ENCODE assay signal across 7 mouse cellular contexts in genomic region chr4:43478534-43478858, GRCm38 (mm10). TPM values are rescaled to one million over a fixed set of nuclear protein-coding genes. Genes with fewer than 3 reads are reported as not detected.
DNase-seq lines count a peak whose midpoint lies in the region; ATAC-seq and TF ChIP-seq lines count a peak whose summit lies in the region.

No protein-coding gene starts in this region.

- peak overlapping the region; percentile 57 for H3K27ac ChIP-seq in lung, embryonic 16.5 days (ENCODE audit: low read length)
- H3K27ac ChIP-seq in forebrain, embryonic 10.5 days, result peak overlapping the region; percentile 79
- no peak overlapping the region for H3K27ac ChIP-seq in limb, embryonic 12.5 days
- H3K27ac ChIP-seq in olfactory bulb, adult 2 months (ENCODE audit: insufficient read depth, low read depth, low read length), result no peak overlapping the region

- no peak for DNase-seq in lung, postnatal 10 days
- no peak for DNase-seq in forebrain, embryonic 10.5 days (ENCODE audit: extremely low spot score, low spot score)
- no peak for DNase-seq in layer of hippocampus, adult 18-20 months (ENCODE audit: low spot score in 2 of 2)
- DNase-seq in cerebellum, postnatal 4 days (ENCODE audit: low spot score in 2 of 2), result no peak

- WGBS in lung, embryonic 16.5 days, result 52% methylated on average over 8 of the region's 8 CpGs
- WGBS in forebrain, embryonic 10.5 days, result 54% methylated on average over 8 of the region's 8 CpGs
- WGBS in limb, embryonic 12.5 days, result 54% methylated on average over 8 of the region's 8 CpGs
- 50% methylated on average over 8 of the region's 8 CpGs for WGBS in olfactory bulb, adult 2 months

- peak overlapping the region; percentile 62 for H3K4me2 ChIP-seq in lung, embryonic 16.5 days (ENCODE audit: low read depth, low read length)
- H3K4me2 ChIP-seq in limb, embryonic 12.5 days, result peak overlapping the region; percentile 45

- no peaks in the 10 kb centered on the region for H3K36me3 ChIP-seq in lung, embryonic 16.5 days (ENCODE audit: control insufficient read depth, insufficient read depth, low read length)
- no peaks in the 10 kb centered on the region for H3K36me3 ChIP-seq in forebrain, embryonic 10.5 days (replicated peaks)
- H3K36me3 ChIP-seq in limb, embryonic 12.5 days, result no peaks in the 10 kb centered on the region

- H3K27me3 ChIP-seq in lung, embryonic 16.5 days (ENCODE audit: control insufficient read depth, insufficient read depth, low read depth, low read length), result no peaks in the 10 kb centered on the region
- H3K27me3 ChIP-seq in forebrain, embryonic 10.5 days (ENCODE audit: poor library complexity, severe bottlenecking), result peaks cover 6% of the 10 kb centered on the region
- no peaks in the 10 kb centered on the region for H3K27me3 ChIP-seq in limb, embryonic 12.5 days

- TF ChIP-seq CTCF in olfactory bulb, adult 2 months (IDR thresholded peaks at IDR 0.05; ENCODE audit: insufficient read depth, low read depth, low read length), result no peak

- H3K4me1 ChIP-seq in lung, embryonic 16.5 days (replicated peaks; ENCODE audit: control insufficient read depth, insufficient read depth, low read length), result peaks cover 3% of the 10 kb centered on the region; the same call in 1 of the 2 replicates
- peaks cover 11% of the 10 kb centered on the region for H3K4me1 ChIP-seq in forebrain, embryonic 10.5 days
- no peaks in the 10 kb centered on the region for H3K4me1 ChIP-seq in limb, embryonic 12.5 days (replicated peaks)
- 0 out of 2 replicates have a peak, but pooled peaks cover 6% of the 10 kb centered on the region for H3K4me1 ChIP-seq in olfactory bulb, adult 2 months (ENCODE audit: control insufficient read depth, insufficient read depth, low read length)

- peak; percentile 32 for ATAC-seq in lung, embryonic 16.5 days (ENCODE audit: low read depth)
- no peak for ATAC-seq in limb, embryonic 12.5 days (ENCODE audit: insufficient number of reproducible peaks, insufficient read depth, low FRiP score, low TSS enrichment, low read depth)

- no peaks in the 10 kb centered on the region for H3K9me3 ChIP-seq in lung, embryonic 16.5 days (ENCODE audit: control insufficient read depth, low read length)
- no peaks in the 10 kb centered on the region for H3K9me3 ChIP-seq in forebrain, embryonic 10.5 days
- no peaks in the 10 kb centered on the region for H3K9me3 ChIP-seq in limb, embryonic 12.5 days

- H3K4me3 ChIP-seq in lung, embryonic 16.5 days (ENCODE audit: low read length), result peak overlapping the region; percentile 48
- peak overlapping the region; percentile 40 for H3K4me3 ChIP-seq in forebrain, embryonic 10.5 days
- peak overlapping the region; percentile 29 for H3K4me3 ChIP-seq in limb, embryonic 12.5 days (replicated peaks)
- peak overlapping the region; percentile 28 for H3K4me3 ChIP-seq in olfactory bulb, adult 2 months (ENCODE audit: insufficient read depth, low read depth, low read length)

- TF ChIP-seq POLR2A in olfactory bulb, adult 2 months (IDR thresholded peaks at IDR 0.05; ENCODE audit: insufficient read depth, low read depth, low read length), result no peak

- H3K9ac ChIP-seq in lung, embryonic 16.5 days (ENCODE audit: low read length), result peak overlapping the region; percentile 68
- H3K9ac ChIP-seq in limb, embryonic 12.5 days (replicated peaks), result no peak overlapping the region; the same call in 1 of the 2 replicates

RNA-seq across cellular contexts. Expression of gene Sit1, which starts 5.0 kb away (rescaled TPM):
- polyA plus RNA-seq in lung, embryonic 16.5 days (2015; fragmentation: Nextera tagmentation; extraction: Ambion mirVana), result 0.25 and 0.74 TPM in 2 replicates
- polyA plus RNA-seq in forebrain, embryonic 10.5 days (2016; fragmentation: Nextera tagmentation; extraction: Ambion mirVana), result not detected in 2 replicates
- not detected in 2 replicates for polyA plus RNA-seq in limb, embryonic 12.5 days (2016; fragmentation: Nextera tagmentation; extraction: Ambion mirVana)
- polyA plus RNA-seq in olfactory bulb, adult 2 months (2012; ENCODE audit: insufficient read depth, insufficient read length, low replicate concordance, missing spikeins), result not detected in 2 replicates
- not detected for total RNA-seq in layer of hippocampus, adult 18-20 months (2021)

RNA-seq across cellular contexts. Expression of gene Ccdc107, which starts 14.2 kb away (rescaled TPM):
- polyA plus RNA-seq in lung, embryonic 16.5 days (2015; fragmentation: Nextera tagmentation; extraction: Ambion mirVana), result 73.7 and 73.8 TPM in 2 replicates
- polyA plus RNA-seq in forebrain, embryonic 10.5 days (2016; fragmentation: Nextera tagmentation; extraction: Ambion mirVana), result 42.2 and 43.9 TPM in 2 replicates
- polyA plus RNA-seq in limb, embryonic 12.5 days (2016; fragmentation: Nextera tagmentation; extraction: Ambion mirVana), result 62.0 and 63.8 TPM in 2 replicates
- not detected in 2 replicates for polyA plus RNA-seq in olfactory bulb, adult 2 months (2012; ENCODE audit: insufficient read depth, insufficient read length, low replicate concordance, missing spikeins)
- total RNA-seq in layer of hippocampus, adult 18-20 months (2021), result 10 to 100 TPM; 27.7 to 29.3 TPM

RNA-seq across cellular contexts. Expression of gene Arhgef39, which starts 21.0 kb away (rescaled TPM):
- polyA plus RNA-seq in lung, embryonic 16.5 days (2015; fragmentation: Nextera tagmentation; extraction: Ambion mirVana), result 47.7 and 56.1 TPM in 2 replicates
- polyA plus RNA-seq in forebrain, embryonic 10.5 days (2016; fragmentation: Nextera tagmentation; extraction: Ambion mirVana), result 54.6 and 56.7 TPM in 2 replicates
- polyA plus RNA-seq in limb, embryonic 12.5 days (2016; fragmentation: Nextera tagmentation; extraction: Ambion mirVana), result 44.8 and 46.4 TPM in 2 replicates
- polyA plus RNA-seq in olfactory bulb, adult 2 months (2012; ENCODE audit: insufficient read depth, insufficient read length, low replicate concordance, missing spikeins), result not detected in 2 replicates
- not detected for total RNA-seq in layer of hippocampus, adult 18-20 months (2021)

RNA-seq across cellular contexts. Expression of gene Cd72, which starts 24.1 kb away (rescaled TPM):
- 2.0 and 3.0 TPM in 2 replicates for polyA plus RNA-seq in lung, embryonic 16.5 days (2015; fragmentation: Nextera tagmentation; extraction: Ambion mirVana)
- polyA plus RNA-seq in forebrain, embryonic 10.5 days (2016; fragmentation: Nextera tagmentation; extraction: Ambion mirVana), result 2.3 and 2.4 TPM in 2 replicates
- 2.7 and 3.5 TPM in 2 replicates for polyA plus RNA-seq in limb, embryonic 12.5 days (2016; fragmentation: Nextera tagmentation; extraction: Ambion mirVana)
- not detected in 2 replicates for polyA plus RNA-seq in olfactory bulb, adult 2 months (2012; ENCODE audit: insufficient read depth, insufficient read length, low replicate concordance, missing spikeins)
- not detected for total RNA-seq in layer of hippocampus, adult 18-20 months (2021)

RNA-seq across cellular contexts. Expression of gene Car9, which starts 28.3 kb away (rescaled TPM):
- 5.5 and 6.4 TPM in 2 replicates for polyA plus RNA-seq in lung, embryonic 16.5 days (2015; fragmentation: Nextera tagmentation; extraction: Ambion mirVana)
- 0.60 and 1.1 TPM in 2 replicates for polyA plus RNA-seq in forebrain, embryonic 10.5 days (2016; fragmentation: Nextera tagmentation; extraction: Ambion mirVana)
- polyA plus RNA-seq in limb, embryonic 12.5 days (2016; fragmentation: Nextera tagmentation; extraction: Ambion mirVana), result 1.1 and 1.3 TPM in 2 replicates
- polyA plus RNA-seq in olfactory bulb, adult 2 months (2012; ENCODE audit: insufficient read depth, insufficient read length, low replicate concordance, missing spikeins), result not detected in 2 replicates
- total RNA-seq in layer of hippocampus, adult 18-20 months (2021), result not detected

Comparison
In these comparisons a context has a peak if more than half of its experiments do, and no peak if none do; other contexts are left out.
1. H3K27ac ChIP-seq: peak in lung, embryonic 16.5 days (single experiment) and forebrain, embryonic 10.5 days (single experiment); none in limb, embryonic 12.5 days (single experiment) and olfactory bulb, adult 2 months (single experiment).
2. RNA of gene Ccdc107, which starts 14.2 kb away (polyA plus RNA-seq): 73.7 to 73.8 TPM in lung, embryonic 16.5 days, 62.0 to 63.8 TPM in limb, embryonic 12.5 days and 42.2 to 43.9 TPM in forebrain, embryonic 10.5 days; not detected in olfactory bulb, adult 2 months; every median in the first group is over 10 times any median in the second.
3. RNA of gene Arhgef39, which starts 21.0 kb away (polyA plus RNA-seq): 54.6 to 56.7 TPM in forebrain, embryonic 10.5 days, 47.7 to 56.1 TPM in lung, embryonic 16.5 days and 44.8 to 46.4 TPM in limb, embryonic 12.5 days; not detected in olfactory bulb, adult 2 months; every median in the first group is over 10 times any median in the second.
4. Peak in every context shown above with its lines, with median percentiles within 50 percentile points of each other: H3K4me3 ChIP-seq.